8 mouse cellular contexts compared by ENCODE assay signal in genomic region chr13:92740671-92741270, GRCm38 (mm10). TPM values are rescaled to one million over a fixed set of nuclear protein-coding genes. Genes with fewer than 3 reads are reported as not detected.
A peak's percentile ranks its signal among the peaks of the same experiment; 100 is the strongest.
DNase-seq lines count a peak whose midpoint lies in the region; ATAC-seq lines count a peak whose summit lies in the region.

No protein-coding gene starts in this region.

- H3K4me3 ChIP-seq in embryonic facial prominence, embryonic 11.5 days (ENCODE audit: low read depth, low read length): no peak overlapping the region
- no peak overlapping the region for H3K4me3 ChIP-seq in lung, embryonic 16.5 days (ENCODE audit: low read length)

- H3K36me3 ChIP-seq in embryonic facial prominence, embryonic 11.5 days (replicated peaks; ENCODE audit: control insufficient read depth, insufficient read depth, low read depth, low read length): no peaks in the 10 kb centered on the region
- H3K36me3 ChIP-seq in lung, embryonic 16.5 days (ENCODE audit: control insufficient read depth, insufficient read depth, low read length): no peaks in the 10 kb centered on the region

- 19% methylated on average over 2 of the region's 2 CpGs for WGBS in embryonic facial prominence, embryonic 11.5 days
- WGBS in lung, embryonic 16.5 days: 11% methylated on average over 2 of the region's 2 CpGs

- H3K27me3 ChIP-seq in embryonic facial prominence, embryonic 11.5 days (ENCODE audit: control insufficient read depth, insufficient read depth, low read length): no peaks in the 10 kb centered on the region
- no peaks in the 10 kb centered on the region for H3K27me3 ChIP-seq in lung, embryonic 16.5 days (ENCODE audit: control insufficient read depth, insufficient read depth, low read depth, low read length)

- ATAC-seq in embryonic facial prominence, embryonic 11.5 days (replicated peaks; ENCODE audit: insufficient number of reproducible peaks, low FRiP score, low TSS enrichment, low read depth): no peak
- peak; percentile 88 for ATAC-seq in inflammation-experienced regulatory T-cells, adult 6 months
- peak; percentile 72 for ATAC-seq in lung, embryonic 16.5 days (ENCODE audit: low read depth)

- no peak overlapping the region for H3K9ac ChIP-seq in embryonic facial prominence, embryonic 11.5 days (replicated peaks; ENCODE audit: low read length)
- H3K9ac ChIP-seq in lung, embryonic 16.5 days (ENCODE audit: low read length): no peak overlapping the region

- H3K9me3 ChIP-seq in embryonic facial prominence, embryonic 11.5 days (replicated peaks; ENCODE audit: control insufficient read depth, low read length): no peaks in the 10 kb centered on the region
- no peaks in the 10 kb centered on the region for H3K9me3 ChIP-seq in lung, embryonic 16.5 days (ENCODE audit: control insufficient read depth, low read length)

- peak; percentile 37 to 57 for DNase-seq in right cerebral cortex, adult 2 months (ENCODE audit: low spot score in 2 of 2)
- no peak for DNase-seq in right cerebral cortex, postnatal 36 days (ENCODE audit: low spot score in 2 of 2)
- DNase-seq in T-cell, adult 2 months (ENCODE audit: low spot score): peak; percentile 34
- peak; percentile 78 for DNase-seq in embryonic facial prominence, embryonic 11.5 days (ENCODE audit: low spot score)
- peak; percentile 83 for DNase-seq in retina, embryonic 14.5 days (ENCODE audit: low spot score)
- no peak for DNase-seq in urinary bladder, postnatal 25 days (ENCODE audit: low spot score)

- H3K4me2 ChIP-seq in embryonic facial prominence, embryonic 11.5 days (ENCODE audit: low read depth, low read length): no peak overlapping the region
- no peak overlapping the region for H3K4me2 ChIP-seq in lung, embryonic 16.5 days (ENCODE audit: low read depth, low read length)

- H3K27ac ChIP-seq in embryonic facial prominence, embryonic 11.5 days (replicated peaks; ENCODE audit: low read depth, low read length): no peak overlapping the region
- H3K27ac ChIP-seq in lung, embryonic 16.5 days (ENCODE audit: low read length): no peak overlapping the region

- H3K4me1 ChIP-seq in embryonic facial prominence, embryonic 11.5 days (ENCODE audit: control insufficient read depth, insufficient read depth, low read length): no peaks in the 10 kb centered on the region; the same call in 1 of the 2 replicates
- peaks cover 4% of the 10 kb centered on the region; the same call in 1 of the 2 replicates for H3K4me1 ChIP-seq in lung, embryonic 16.5 days (replicated peaks; ENCODE audit: control insufficient read depth, insufficient read depth, low read length)

RNA-seq across cellular contexts. Expression of gene Thbs4, which starts 53.8 kb away (rescaled TPM):
- 3.8 and 3.9 TPM in 2 replicates for polyA plus RNA-seq in embryonic facial prominence, embryonic 11.5 days (2014; fragmentation: Nextera tagmentation; extraction: Ambion mirVana)
- polyA plus RNA-seq in inflammation-experienced regulatory T-cells, adult 6 months (2017; shearing (Covaris generic)): not detected
- polyA plus RNA-seq in lung, embryonic 16.5 days (2015; fragmentation: Nextera tagmentation; extraction: Ambion mirVana): 3.0 and 4.4 TPM in 2 replicates

Comparison
In these comparisons a context has a peak if more than half of its experiments do, and no peak if none do; other contexts are left out.
1. DNase-seq: peak in right cerebral cortex, adult 2 months (2 of 2), T-cell, adult 2 months (single experiment), embryonic facial prominence, embryonic 11.5 days (single experiment) and retina, embryonic 14.5 days (single experiment); none in right cerebral cortex, postnatal 36 days (0 of 2) and urinary bladder, postnatal 25 days (single experiment).